Mouse (Mus musculus): Measurements from ENCODE around the gene Olfr921.

The Olfr921 gene

DNA sequence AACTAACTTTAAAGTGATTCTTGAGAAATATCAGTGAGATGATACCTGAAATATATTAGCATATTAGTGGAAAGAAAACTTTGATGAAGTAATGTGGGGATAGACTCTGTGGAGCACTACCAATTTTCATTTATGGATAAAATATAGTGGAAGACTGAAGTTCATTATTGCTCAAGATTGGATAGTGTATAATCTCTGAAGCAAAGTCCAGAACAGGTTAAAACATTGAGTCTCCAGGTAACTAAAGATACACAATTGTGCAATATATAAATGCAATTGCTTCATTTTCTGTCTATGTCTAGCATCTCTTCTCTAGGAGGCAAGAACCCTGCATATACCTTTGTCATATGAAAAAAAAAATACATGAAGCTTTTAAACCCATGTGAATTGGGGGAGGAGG is at the start of gene Olfr921:
Olfr921 (plus strand) TSS at position 301 of the 400 bp plus-strand sequence.
- Histone ChIP-seq H3K27me3 (ENCODE audit: insufficient read depth, low read length) (no peaks in the 10 kb centered on the region), H3K4me1 (replicated peaks; ENCODE audit: low read depth, low read length) (no peaks in the 10 kb centered on the region), H3K36me3 (ENCODE audit: insufficient read depth, low read length) (no peaks in the 10 kb centered on the region), H3K9me3 (ENCODE audit: low read length) (no peaks in the 10 kb centered on the region), H3K4me3 (replicated peaks; ENCODE audit: low read length) (no peak within 1 kb of the TSS)
- TF ChIP-seq CTCF (conservative IDR thresholded peaks at IDR 0.05; ENCODE audit: low read length) = no peak
- TF ChIP-seq NANOG (IDR thresholded peaks at IDR 0.05; ENCODE audit: borderline replicate concordance, low read length) = no peak
- no peak for TF ChIP-seq POU5F1 (IDR thresholded peaks at IDR 0.05; ENCODE audit: borderline replicate concordance, low read length)

DNA sequence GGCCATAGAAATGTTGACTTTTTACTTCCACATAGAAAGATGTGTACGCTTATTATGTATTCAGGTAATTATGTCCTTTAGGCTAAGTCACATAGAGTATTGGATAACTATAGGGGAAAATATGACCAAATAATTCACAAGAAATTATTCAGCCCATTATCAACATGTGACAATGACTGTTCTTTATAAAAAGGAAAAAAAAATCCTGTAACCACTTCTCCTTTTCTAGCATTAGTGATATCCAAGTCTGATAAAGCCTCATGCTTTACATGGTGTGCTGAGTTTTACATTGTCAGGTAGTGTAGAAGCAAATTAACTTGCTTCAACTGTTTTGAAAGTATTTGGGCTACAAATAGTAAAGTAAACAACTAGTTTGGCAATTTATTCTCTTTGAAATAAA is 48.8 kb upstream of the Olfr921 start:
- Histone ChIP-seq H3K9me3 (ENCODE audit: low read length) (no peaks in the 10 kb centered on the region), H3K4me3 (replicated peaks; ENCODE audit: low read length) (no peak overlapping the region), H3K27me3 (ENCODE audit: insufficient read depth, low read length) (no peaks in the 10 kb centered on the region), H3K36me3 (ENCODE audit: insufficient read depth, low read length) (peaks cover 4% of the 10 kb centered on the region; the same call in 1 of the 2 replicates), H3K4me1 (replicated peaks; ENCODE audit: low read depth, low read length) (peaks cover 7% of the 10 kb centered on the region)
- TF ChIP-seq NANOG (IDR thresholded peaks at IDR 0.05; ENCODE audit: borderline replicate concordance, low read length) (no peak), CTCF (conservative IDR thresholded peaks at IDR 0.05; ENCODE audit: low read length) (no peak), POU5F1 (IDR thresholded peaks at IDR 0.05; ENCODE audit: borderline replicate concordance, low read length) (no peak)

DNA sequence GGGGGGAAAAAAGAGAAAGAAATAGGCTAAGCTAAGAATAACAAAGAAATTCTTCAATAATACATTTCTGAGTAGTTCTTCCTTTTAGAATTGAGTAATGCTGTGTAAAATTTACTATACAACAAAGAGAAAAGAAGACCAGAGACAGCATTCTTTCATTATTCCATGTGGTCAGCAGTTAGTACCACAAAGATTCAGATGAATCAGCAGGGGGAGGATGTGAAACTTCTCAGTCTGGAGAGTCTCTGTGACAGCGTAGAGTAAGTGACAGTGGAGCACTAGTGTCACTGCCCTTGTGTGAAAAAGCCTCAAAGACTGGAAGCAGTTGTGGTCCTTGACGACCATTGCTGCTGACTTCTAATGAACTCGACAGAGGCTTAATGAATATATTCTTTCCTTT is 44.6 kb upstream of the Olfr921 start:
- no peaks in the 10 kb centered on the region for H3K9me3 ChIP-seq (ENCODE audit: low read length)
- H3K27me3 ChIP-seq (ENCODE audit: insufficient read depth, low read length) = no peaks in the 10 kb centered on the region
- H3K4me1 ChIP-seq (replicated peaks; ENCODE audit: low read depth, low read length) = no peaks in the 10 kb centered on the region
- no peak overlapping the region for H3K4me3 ChIP-seq (replicated peaks; ENCODE audit: low read length)
- no peak for TF ChIP-seq CTCF (conservative IDR thresholded peaks at IDR 0.05; ENCODE audit: low read length)
- TF ChIP-seq NANOG (IDR thresholded peaks at IDR 0.05; ENCODE audit: borderline replicate concordance, low read length) = no peak
- peaks cover 3% of the 10 kb centered on the region; the same call in 1 of the 2 replicates for H3K36me3 ChIP-seq (ENCODE audit: insufficient read depth, low read length)

DNA sequence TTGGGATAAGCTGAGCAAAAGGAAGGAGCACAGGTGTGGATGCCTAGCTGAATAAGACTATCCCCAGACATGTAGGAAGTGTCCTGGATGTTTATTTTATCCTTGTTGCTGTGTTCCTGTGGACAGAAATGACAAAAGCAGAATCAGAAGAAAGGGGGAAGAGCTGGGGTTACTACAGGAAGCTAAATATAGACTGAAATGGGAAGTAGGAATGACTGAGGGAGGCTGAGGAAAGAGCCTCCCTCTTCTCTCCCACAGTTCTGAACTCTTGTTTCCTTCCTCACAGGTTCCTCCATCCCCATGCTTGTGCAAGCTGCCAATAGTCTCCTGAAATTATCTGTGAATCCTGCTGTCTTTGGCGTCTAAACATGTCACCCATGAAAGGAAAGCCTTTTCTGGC is 31.5 kb upstream of the Olfr921 start:
- H3K27me3 ChIP-seq (ENCODE audit: insufficient read depth, low read length) = no peaks in the 10 kb centered on the region
- no peaks in the 10 kb centered on the region for H3K36me3 ChIP-seq (ENCODE audit: insufficient read depth, low read length)
- no peaks in the 10 kb centered on the region for H3K4me1 ChIP-seq (replicated peaks; ENCODE audit: low read depth, low read length)
- H3K9me3 ChIP-seq (ENCODE audit: low read length) = no peaks in the 10 kb centered on the region
- TF ChIP-seq POU5F1 (IDR thresholded peaks at IDR 0.05; ENCODE audit: borderline replicate concordance, low read length) (no peak), CTCF (conservative IDR thresholded peaks at IDR 0.05; ENCODE audit: low read length) (no peak), NANOG (IDR thresholded peaks at IDR 0.05; ENCODE audit: borderline replicate concordance, low read length) (no peak)
- no peak overlapping the region for H3K4me3 ChIP-seq (replicated peaks; ENCODE audit: low read length)

DNA sequence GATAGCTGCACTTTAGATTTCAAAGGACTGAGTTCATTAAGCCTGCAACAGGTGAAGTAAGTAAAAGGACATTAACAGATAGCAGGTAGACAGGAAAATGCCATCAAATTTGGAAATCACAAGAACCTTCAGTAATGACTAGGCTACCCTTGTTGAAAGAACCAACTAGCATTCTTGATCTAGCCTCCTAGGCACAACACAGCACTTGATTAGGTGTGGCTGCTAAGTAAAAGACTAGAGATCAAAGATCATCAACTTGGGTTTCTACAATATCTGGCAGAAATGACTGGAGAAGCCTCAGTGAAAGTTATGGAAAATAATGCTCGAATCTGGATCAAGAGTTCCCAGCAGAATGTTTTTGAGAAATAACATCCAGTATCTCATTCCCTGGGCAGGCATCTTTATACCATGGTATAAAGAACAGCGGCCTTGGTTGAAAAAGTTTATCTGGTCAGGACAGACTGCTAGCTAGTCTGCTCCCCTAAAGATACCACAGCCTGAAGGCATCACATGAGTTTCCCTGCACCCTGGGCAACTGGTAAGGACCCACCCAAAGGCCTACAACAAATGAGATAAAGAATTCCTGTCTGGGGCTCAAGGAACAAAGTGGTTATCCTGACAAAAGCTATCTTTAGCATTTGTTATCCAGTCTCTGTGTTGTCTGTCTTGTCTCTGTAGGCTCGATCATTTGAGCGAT is 28.1 kb upstream of the Olfr921 start:
- no peak for TF ChIP-seq CTCF (conservative IDR thresholded peaks at IDR 0.05; ENCODE audit: low read length)
- TF ChIP-seq NANOG (IDR thresholded peaks at IDR 0.05; ENCODE audit: borderline replicate concordance, low read length) = no peak
- TF ChIP-seq POU5F1 (IDR thresholded peaks at IDR 0.05; ENCODE audit: borderline replicate concordance, low read length) = no peak
- Histone ChIP-seq H3K27me3 (ENCODE audit: insufficient read depth, low read length) (no peaks in the 10 kb centered on the region), H3K4me3 (replicated peaks; ENCODE audit: low read length) (no peak overlapping the region), H3K36me3 (ENCODE audit: insufficient read depth, low read length) (no peaks in the 10 kb centered on the region), H3K4me1 (replicated peaks; ENCODE audit: low read depth, low read length) (no peaks in the 10 kb centered on the region), H3K9me3 (ENCODE audit: low read length) (no peaks in the 10 kb centered on the region)

DNA sequence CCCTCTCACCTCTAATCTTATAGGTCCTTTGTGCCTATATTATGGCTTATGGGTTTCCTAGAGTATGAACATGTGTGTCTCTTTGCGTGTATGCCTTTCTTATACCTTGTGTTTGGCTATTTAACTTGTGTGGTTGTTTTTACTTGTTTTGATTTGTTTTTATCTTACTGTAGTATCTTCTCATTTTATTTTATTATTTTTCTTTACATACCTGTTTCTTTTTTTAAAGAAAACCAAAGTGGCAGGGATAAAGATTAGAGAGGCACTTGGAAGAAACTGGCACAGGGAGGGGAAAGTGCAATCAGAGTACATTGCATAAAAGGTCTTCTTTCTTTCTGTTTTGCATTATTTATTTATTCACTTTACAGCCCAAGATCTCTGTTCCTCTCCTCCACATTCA is 20.9 kb upstream of the Olfr921 start, which contains the start of gene Olfr920:
Olfr920 (plus strand) TSS at position 301 of the 400 bp plus-strand sequence.
- Histone ChIP-seq H3K36me3 (ENCODE audit: insufficient read depth, low read length) (no peaks in the 10 kb centered on the region), H3K27me3 (ENCODE audit: insufficient read depth, low read length) (no peaks in the 10 kb centered on the region), H3K4me1 (replicated peaks; ENCODE audit: low read depth, low read length) (no peaks in the 10 kb centered on the region), H3K9me3 (ENCODE audit: low read length) (no peaks in the 10 kb centered on the region), H3K4me3 (replicated peaks; ENCODE audit: low read length) (no peak within 1 kb of the TSS)
- no peak for TF ChIP-seq NANOG (IDR thresholded peaks at IDR 0.05; ENCODE audit: borderline replicate concordance, low read length)
- no peak for TF ChIP-seq CTCF (conservative IDR thresholded peaks at IDR 0.05; ENCODE audit: low read length)
- no peak for TF ChIP-seq POU5F1 (IDR thresholded peaks at IDR 0.05; ENCODE audit: borderline replicate concordance, low read length)

DNA sequence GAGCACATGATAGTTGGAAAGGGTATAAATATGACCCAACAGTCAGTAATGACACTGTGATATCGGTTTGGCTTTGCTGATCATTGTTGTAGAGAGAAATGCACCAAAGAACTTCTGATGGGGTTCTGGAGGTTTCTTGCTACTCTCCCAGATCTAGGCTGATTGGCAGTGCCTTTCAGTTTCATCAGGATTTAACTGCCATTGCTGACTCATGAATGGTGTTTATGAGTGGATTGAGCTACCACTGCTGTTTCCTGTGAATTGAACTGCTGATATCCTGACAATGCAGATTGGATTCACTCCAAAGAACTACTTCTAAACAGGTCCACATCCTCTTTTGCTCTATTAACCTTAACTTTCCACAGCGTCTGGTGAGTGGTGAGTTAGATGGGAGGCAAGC is 19.8 kb downstream of the Olfr921 start:
- no peak for TF ChIP-seq POU5F1 (IDR thresholded peaks at IDR 0.05; ENCODE audit: borderline replicate concordance, low read length)
- TF ChIP-seq NANOG (IDR thresholded peaks at IDR 0.05; ENCODE audit: borderline replicate concordance, low read length) = no peak
- no peak for TF ChIP-seq CTCF (conservative IDR thresholded peaks at IDR 0.05; ENCODE audit: low read length)
- H3K36me3 ChIP-seq (ENCODE audit: insufficient read depth, low read length) = no peaks in the 10 kb centered on the region
- no peaks in the 10 kb centered on the region for H3K9me3 ChIP-seq (ENCODE audit: low read length)
- H3K27me3 ChIP-seq (ENCODE audit: insufficient read depth, low read length) = no peaks in the 10 kb centered on the region
- no peaks in the 10 kb centered on the region for H3K4me1 ChIP-seq (replicated peaks; ENCODE audit: low read depth, low read length)
- H3K4me3 ChIP-seq (replicated peaks; ENCODE audit: low read length) = no peak overlapping the region

DNA sequence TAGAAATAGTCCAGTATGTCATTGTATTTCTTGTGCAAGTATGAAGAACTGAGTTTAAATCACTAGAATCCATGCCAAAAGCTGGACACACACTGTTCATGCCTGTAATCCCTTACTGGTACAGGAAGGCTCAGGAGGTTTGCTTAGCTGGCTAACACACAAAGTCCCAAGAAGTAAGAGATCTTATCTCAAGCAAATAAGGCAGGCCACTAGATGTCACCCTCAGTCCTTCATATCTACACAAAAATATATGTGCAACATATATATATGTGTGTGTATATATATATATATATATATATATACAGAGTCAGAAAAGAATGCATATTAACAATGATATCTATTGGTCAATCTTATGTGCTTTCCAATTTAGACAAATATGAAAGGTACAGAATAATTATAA is 32.8 kb downstream of the Olfr921 start:
- no peaks in the 10 kb centered on the region for H3K27me3 ChIP-seq (ENCODE audit: insufficient read depth, low read length)
- no peak overlapping the region for H3K4me3 ChIP-seq (replicated peaks; ENCODE audit: low read length)
- H3K36me3 ChIP-seq (ENCODE audit: insufficient read depth, low read length) = no peaks in the 10 kb centered on the region
- TF ChIP-seq NANOG (IDR thresholded peaks at IDR 0.05; ENCODE audit: borderline replicate concordance, low read length) (no peak), POU5F1 (IDR thresholded peaks at IDR 0.05; ENCODE audit: borderline replicate concordance, low read length) (no peak), CTCF (conservative IDR thresholded peaks at IDR 0.05; ENCODE audit: low read length) (no peak)
- no peaks in the 10 kb centered on the region for H3K4me1 ChIP-seq (replicated peaks; ENCODE audit: low read depth, low read length)
- peaks cover 46% of the 10 kb centered on the region for H3K9me3 ChIP-seq (ENCODE audit: low read length)

DNA sequence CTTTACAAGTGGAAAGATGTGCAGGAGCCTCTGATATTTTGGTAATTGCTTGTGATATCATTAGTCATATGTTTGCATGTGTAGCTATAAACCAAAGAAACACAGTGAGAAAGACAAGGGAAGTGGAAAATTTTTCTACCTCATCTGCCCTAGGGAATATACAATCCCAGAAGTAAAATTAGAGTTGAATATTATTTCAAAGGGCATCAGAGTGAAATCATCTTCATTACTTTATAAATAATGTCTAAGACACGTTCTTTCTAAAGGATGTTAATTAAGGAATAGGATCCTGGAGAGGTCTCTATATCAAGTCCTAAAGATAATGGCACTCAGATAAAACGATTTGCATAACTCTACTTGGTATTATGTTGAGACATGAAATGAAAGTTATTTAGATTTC is 41.4 kb downstream of the Olfr921 start, which contains the start of gene Olfr922:
Olfr922 (plus strand) TSS at position 301 of the 400 bp plus-strand sequence.
- Histone ChIP-seq H3K4me1 (replicated peaks; ENCODE audit: low read depth, low read length) (no peaks in the 10 kb centered on the region), H3K9me3 (ENCODE audit: low read length) (peaks cover 23% of the 10 kb centered on the region), H3K27me3 (ENCODE audit: insufficient read depth, low read length) (no peaks in the 10 kb centered on the region), H3K4me3 (replicated peaks; ENCODE audit: low read length) (no peak within 1 kb of the TSS), H3K36me3 (ENCODE audit: insufficient read depth, low read length) (no peaks in the 10 kb centered on the region)
- no peak for TF ChIP-seq CTCF (conservative IDR thresholded peaks at IDR 0.05; ENCODE audit: low read length)
- no peak for TF ChIP-seq POU5F1 (IDR thresholded peaks at IDR 0.05; ENCODE audit: borderline replicate concordance, low read length)
- no peak for TF ChIP-seq NANOG (IDR thresholded peaks at IDR 0.05; ENCODE audit: borderline replicate concordance, low read length)

Data from E14TG2a.4 (cell line).